Mouse (Mus musculus) heart, embryonic 11.5 days (tissue): ENCODE results near the gene Slc1a2. TPM values are rescaled to one million over a fixed set of nuclear protein-coding genes. Genes with fewer than 3 reads are reported as not detected.

Experiments
- ATAC-seq: fragments of 200-750 bp; cut with Nextera tagmentation; replicated peaks from 2 replicates; pipeline ENCODE4 v1.8.0; 2017; ENCODE audit warnings: moderate library complexity; ENCODE audit not compliant: insufficient number of reproducible peaks, low FRiP score, low TSS enrichment
- H3K27ac ChIP-seq: fragments of 300-500 bp; sonication (generic); 2 replicates; pipeline ENCODE4 v1.5.1; 2014; ENCODE audit warnings: mild to moderate bottlenecking, low read depth, low read length
- H3K27me3 ChIP-seq: fragments of 300-500 bp; sonication (generic); 2 replicates; pipeline ENCODE4 v1.6.1; 2014; ENCODE audit warnings: mild to moderate bottlenecking, low read length, mixed read lengths; ENCODE audit not compliant: control insufficient read depth, insufficient read depth
- H3K36me3 ChIP-seq: fragments of 300-500 bp; sonication (generic); 2 replicates; pipeline ENCODE4 v1.6.1; 2014; ENCODE audit warnings: mild to moderate bottlenecking, low read length, moderate library complexity, mixed read lengths; ENCODE audit not compliant: control insufficient read depth, insufficient read depth
- H3K4me1 ChIP-seq: fragments of 300-500 bp; sonication (generic); 2 replicates; pipeline ENCODE4 v1.6.1; 2014; ENCODE audit warnings: low read length; ENCODE audit not compliant: control insufficient read depth, insufficient read depth
- H3K4me2 ChIP-seq: fragments of 300-500 bp; sonication (generic); 2 replicates; pipeline ENCODE4 v1.6.1; 2014; ENCODE audit warnings: mild to moderate bottlenecking, moderate library complexity
- H3K4me3 ChIP-seq: fragments of 300-500 bp; sonication (generic); 2 replicates; pipeline ENCODE4 v1.5.1; 2014; ENCODE audit warnings: low read depth, low read length
- H3K9ac ChIP-seq: fragments of 300-500 bp; sonication (generic); 2 replicates; pipeline ENCODE4 v1.6.1; 2014; ENCODE audit warnings: mild to moderate bottlenecking, low read depth, low read length, moderate library complexity
- H3K9me3 ChIP-seq: fragments of 300-500 bp; sonication (generic); replicated peaks from 2 replicates; pipeline ENCODE4 v1.6.1; 2016; ENCODE audit warnings: low read length; ENCODE audit not compliant: control insufficient read depth
- WGBS: fragments of 180-500 bp; shearing (Covaris S2); extraction: QIAGEN DNeasy Blood & Tissue Kit; methylation state at CpG from one replicate; pipeline ENCODE4 v1.1.7; 2014; ENCODE audit not compliant: insufficient replicate concordance; 5-methylcytosine and 5-hydroxymethylcytosine counted together
- polyA plus RNA-seq: library from polyadenylated mRNA; unstranded; fragments of >200 nt; fragmentation: Nextera tagmentation; extraction: Ambion mirVana; gene quantifications from 2 replicates; pipeline ENCODE4 v1.2.1, GENCODE M21; 2014

The Slc1a2 gene
- polyA plus RNA-seq, 1 experiment from 2014 or later = 0.23 TPM

GRCm38 (mm10) chr2:102768267-102768666 is 109.8 kb downstream of the Slc1a2 start:
- H3K9ac ChIP-seq = no peak overlapping the region
- no peak overlapping the region for H3K4me3 ChIP-seq
- 36% methylated on average over 3 of the region's 3 CpGs for WGBS

GRCm38 (mm10) chr2:102771304-102771703 is 112.8 kb downstream of the Slc1a2 start:
- no peak overlapping the region for H3K4me2 ChIP-seq
- H3K27ac ChIP-seq = no peak overlapping the region
- 83% methylated on average over 1 of the region's 1 CpGs for WGBS
- H3K4me3 ChIP-seq = no peak overlapping the region
- no peaks in the 10 kb centered on the region for H3K36me3 ChIP-seq
- ATAC-seq = no peak
- H3K9ac ChIP-seq = no peak overlapping the region
- H3K27me3 ChIP-seq = no peaks in the 10 kb centered on the region
- peaks cover 3% of the 10 kb centered on the region; the same call in 1 of the 2 replicates for H3K4me1 ChIP-seq
- no peaks in the 10 kb centered on the region for H3K9me3 ChIP-seq

More at GRCm38 (mm10) chr2:102768267-102768666, 109.8 kb downstream of the Slc1a2 start:
- Histone ChIP-seq H3K4me1 (peaks cover 3% of the 10 kb centered on the region), H3K27me3 (no peaks in the 10 kb centered on the region), H3K27ac (no peak overlapping the region), H3K9me3 (no peaks in the 10 kb centered on the region), H3K4me2 (no peak overlapping the region), H3K36me3 (no peaks in the 10 kb centered on the region)
- ATAC-seq = no peak

- Histone ChIP-seq H3K27ac (no peak overlapping the region), H3K4me1 (peaks cover 3% of the 10 kb centered on the region; the same call in 1 of the 2 replicates), H3K27me3 (no peaks in the 10 kb centered on the region), H3K36me3 (no peaks in the 10 kb centered on the region), H3K9me3 (no peaks in the 10 kb centered on the region), H3K4me3 (no peak overlapping the region), H3K4me2 (no peak overlapping the region), H3K9ac (no peak overlapping the region)
- ATAC-seq = no peak
- WGBS = 91% methylated on average over 5 of the region's 5 CpGs
Observed at GRCm38 (mm10) chr2:102772276-102772675, 113.8 kb downstream of the Slc1a2 start.

- H3K27ac ChIP-seq = no peak overlapping the region
- H3K4me2 ChIP-seq = no peak overlapping the region
- H3K4me3 ChIP-seq = no peak overlapping the region
- H3K9ac ChIP-seq = no peak overlapping the region
- no peaks in the 10 kb centered on the region for H3K9me3 ChIP-seq
- no peaks in the 10 kb centered on the region for H3K36me3 ChIP-seq
- H3K27me3 ChIP-seq = no peaks in the 10 kb centered on the region
- ATAC-seq = no peak
- 69% methylated on average over 4 of the region's 4 CpGs for WGBS
- H3K4me1 ChIP-seq = no peaks in the 10 kb centered on the region
Observed at GRCm38 (mm10) chr2:102774700-102775099, 116.2 kb downstream of the Slc1a2 start.

GRCm38 (mm10) chr2:102775561-102775960 is 117.1 kb downstream of the Slc1a2 start:
- Histone ChIP-seq H3K4me1 (no peaks in the 10 kb centered on the region), H3K4me3 (no peak overlapping the region), H3K27me3 (no peaks in the 10 kb centered on the region), H3K36me3 (no peaks in the 10 kb centered on the region), H3K27ac (no peak overlapping the region), H3K9ac (no peak overlapping the region), H3K4me2 (no peak overlapping the region), H3K9me3 (no peaks in the 10 kb centered on the region)
- ATAC-seq = no peak
- WGBS = 76% methylated on average over 1 of the region's 1 CpGs

GRCm38 (mm10) chr2:102778208-102778607 is 119.7 kb downstream of the Slc1a2 start:
- 78% methylated on average over 3 of the region's 3 CpGs for WGBS
- Histone ChIP-seq H3K9me3 (no peaks in the 10 kb centered on the region), H3K4me1 (no peaks in the 10 kb centered on the region), H3K27me3 (no peaks in the 10 kb centered on the region), H3K36me3 (no peaks in the 10 kb centered on the region), H3K4me2 (no peak overlapping the region), H3K27ac (no peak overlapping the region), H3K9ac (no peak overlapping the region), H3K4me3 (no peak overlapping the region)
- no peak for ATAC-seq

GRCm38 (mm10) chr2:102782751-102783150 is 124.3 kb downstream of the Slc1a2 start:
- 78% methylated on average over 7 of the region's 7 CpGs for WGBS
- Histone ChIP-seq H3K9me3 (no peaks in the 10 kb centered on the region), H3K4me1 (no peaks in the 10 kb centered on the region), H3K36me3 (no peaks in the 10 kb centered on the region), H3K9ac (no peak overlapping the region), H3K4me3 (no peak overlapping the region), H3K4me2 (no peak overlapping the region), H3K27ac (no peak overlapping the region), H3K27me3 (no peaks in the 10 kb centered on the region)
- ATAC-seq = no peak

- Histone ChIP-seq H3K9me3 (no peaks in the 10 kb centered on the region), H3K4me2 (no peak overlapping the region), H3K36me3 (no peaks in the 10 kb centered on the region), H3K4me3 (no peak overlapping the region), H3K9ac (no peak overlapping the region), H3K27ac (no peak overlapping the region), H3K4me1 (no peaks in the 10 kb centered on the region), H3K27me3 (no peaks in the 10 kb centered on the region)
- 31% methylated on average over 4 of the region's 4 CpGs for WGBS
- ATAC-seq = no peak
Observed at GRCm38 (mm10) chr2:102785696-102786095, 127.2 kb downstream of the Slc1a2 start.

- Histone ChIP-seq H3K9ac (no peak overlapping the region), H3K27ac (no peak overlapping the region), H3K36me3 (no peaks in the 10 kb centered on the region), H3K4me2 (no peak overlapping the region), H3K9me3 (no peaks in the 10 kb centered on the region), H3K27me3 (no peaks in the 10 kb centered on the region), H3K4me3 (no peak overlapping the region), H3K4me1 (no peaks in the 10 kb centered on the region)
- 73% methylated on average over 2 of the region's 2 CpGs for WGBS
- no peak for ATAC-seq
Observed at GRCm38 (mm10) chr2:102791641-102792040, 133.2 kb downstream of the Slc1a2 start.
